Mouse (Mus musculus) embryonic facial prominence, embryonic 15.5 days (tissue): ENCODE measurements around the gene Prl5a1. TPM values are rescaled to one million over a fixed set of nuclear protein-coding genes. Genes with fewer than 3 reads are reported as not detected.

Experiments used
- ATAC-seq: fragments of 200-750 bp; cut with Nextera tagmentation; 2 replicates; pipeline ENCODE4 v1.8.0; 2017; ENCODE audit warnings: low read depth, moderate TSS enrichment; ENCODE audit not compliant: insufficient number of reproducible peaks, low FRiP score, low TSS enrichment
- H3K27ac ChIP-seq: fragments of 300-500 bp; sonication (generic); replicated peaks from 2 replicates; pipeline ENCODE4 v1.5.1; 2015; ENCODE audit warnings: mild to moderate bottlenecking, inconsistent platforms
- H3K27me3 ChIP-seq: fragments of 300-500 bp; sonication (generic); 2 replicates; pipeline ENCODE4 v1.6.1; 2015; ENCODE audit warnings: inconsistent platforms
- H3K36me3 ChIP-seq: fragments of 300-500 bp; sonication (generic); 2 replicates; pipeline ENCODE4 v1.6.1; 2015; ENCODE audit warnings: mild to moderate bottlenecking, inconsistent platforms
- H3K4me1 ChIP-seq: fragments of 300-500 bp; sonication (generic); 2 replicates; pipeline ENCODE4 v1.6.1; 2015; ENCODE audit warnings: inconsistent platforms
- H3K4me2 ChIP-seq: fragments of 300-500 bp; sonication (generic); replicated peaks from 2 replicates; pipeline ENCODE4 v1.6.1; 2015; ENCODE audit warnings: mild to moderate bottlenecking, inconsistent platforms
- H3K4me3 ChIP-seq: fragments of 300-500 bp; sonication (generic); replicated peaks from 2 replicates; pipeline ENCODE4 v1.5.1; 2015; ENCODE audit warnings: mild to moderate bottlenecking, inconsistent platforms
- H3K9ac ChIP-seq: fragments of 300-500 bp; sonication (generic); 2 replicates; pipeline ENCODE4 v1.6.1; 2015; ENCODE audit warnings: inconsistent platforms
- H3K9me3 ChIP-seq: fragments of 300-500 bp; sonication (generic); replicated peaks from 2 replicates; pipeline ENCODE4 v1.6.1; 2016; ENCODE audit warnings: inconsistent platforms
- WGBS: fragments of 180-500 bp; shearing (Covaris S2); methylation state at CpG from one replicate; pipeline ENCODE4 v1.1.7; 2015; 5-methylcytosine and 5-hydroxymethylcytosine counted together
- polyA plus RNA-seq: library from polyadenylated mRNA; unstranded; fragments of >200 nt; fragmentation: Nextera tagmentation; extraction: Ambion mirVana; gene quantifications from 2 replicates; pipeline ENCODE4 v1.2.1, GENCODE M21; 2015

Prl5a1 gene
- not detected in 2 replicates for polyA plus RNA-seq

DNA sequence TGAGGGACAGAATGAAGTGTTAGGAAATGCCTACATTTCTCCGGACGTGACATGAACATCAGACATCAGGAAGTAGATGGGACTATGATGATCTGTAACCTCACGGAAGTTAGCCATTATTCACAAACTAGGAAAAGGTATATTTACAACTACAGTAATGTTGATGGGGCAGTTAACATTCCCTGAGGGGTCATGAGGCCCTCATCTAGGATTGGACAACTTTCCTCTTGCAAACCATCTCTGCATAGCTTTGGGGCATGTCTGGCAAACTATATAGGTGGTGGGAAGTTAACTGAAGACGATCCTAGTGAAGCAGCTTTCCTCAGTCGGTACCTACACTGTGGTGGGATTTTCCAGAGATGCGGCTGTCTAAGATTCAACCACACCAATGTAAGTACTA lies at the start of gene Prl5a1:
Prl5a1 (plus strand) TSS at position 301 of the 400 bp plus-strand sequence.
- no peak within 1 kb of the TSS for H3K4me3 ChIP-seq
- H3K9me3 ChIP-seq, result no peaks in the 10 kb centered on the region
- no peak within 1 kb of the TSS for H3K27ac ChIP-seq
- H3K4me2 ChIP-seq, result no peak within 1 kb of the TSS
- no peaks in the 10 kb centered on the region for H3K36me3 ChIP-seq
- no peak within 1 kb of the TSS for H3K9ac ChIP-seq
- 82% methylated on average over 6 of the region's 6 CpGs for WGBS
- H3K4me1 ChIP-seq, result no peaks in the 10 kb centered on the region
- ATAC-seq, result no peak
- H3K27me3 ChIP-seq, result no peaks in the 10 kb centered on the region

GRCm38 (mm10) chr13:28096161-28096560 lies 46.1 kb upstream of the Prl5a1 start:
- Histone ChIP-seq H3K27ac (no peak overlapping the region), H3K9me3 (no peaks in the 10 kb centered on the region), H3K36me3 (no peaks in the 10 kb centered on the region), H3K4me2 (no peak overlapping the region), H3K4me3 (no peak overlapping the region), H3K4me1 (no peaks in the 10 kb centered on the region), H3K27me3 (no peaks in the 10 kb centered on the region), H3K9ac (no peak overlapping the region)
- no peak for ATAC-seq

- Histone ChIP-seq H3K9ac (no peak overlapping the region), H3K4me3 (no peak overlapping the region), H3K36me3 (no peaks in the 10 kb centered on the region), H3K4me1 (no peaks in the 10 kb centered on the region), H3K4me2 (no peak overlapping the region), H3K9me3 (no peaks in the 10 kb centered on the region), H3K27ac (no peak overlapping the region), H3K27me3 (no peaks in the 10 kb centered on the region)
- ATAC-seq, result no peak
- 80% methylated on average over 3 of the region's 3 CpGs for WGBS
These were observed 33.7 kb upstream of the Prl5a1 start for GRCm38 (mm10) chr13:28108536-28108935.

GRCm38 (mm10) chr13:28132781-28133180 lies 9.5 kb upstream of the Prl5a1 start:
- H3K27ac ChIP-seq, result no peak overlapping the region
- no peak overlapping the region for H3K4me2 ChIP-seq
- WGBS, result 80% methylated on average over 2 of the region's 2 CpGs
- no peaks in the 10 kb centered on the region for H3K9me3 ChIP-seq
- ATAC-seq, result no peak
- no peaks in the 10 kb centered on the region for H3K4me1 ChIP-seq
- no peak overlapping the region for H3K4me3 ChIP-seq
- no peaks in the 10 kb centered on the region for H3K27me3 ChIP-seq
- no peaks in the 10 kb centered on the region for H3K36me3 ChIP-seq
- no peak overlapping the region for H3K9ac ChIP-seq

- no peaks in the 10 kb centered on the region for H3K4me1 ChIP-seq
- no peak for ATAC-seq
- no peak overlapping the region for H3K9ac ChIP-seq
- H3K4me2 ChIP-seq, result no peak overlapping the region
- H3K9me3 ChIP-seq, result no peaks in the 10 kb centered on the region
- no peaks in the 10 kb centered on the region for H3K27me3 ChIP-seq
- no peaks in the 10 kb centered on the region for H3K36me3 ChIP-seq
- no peak overlapping the region for H3K4me3 ChIP-seq
- no peak overlapping the region for H3K27ac ChIP-seq
These were observed 6.5 kb upstream of the Prl5a1 start for GRCm38 (mm10) chr13:28135790-28136189.

Other genes with a start within 250 kb of the Prl5a1 start
- not detected in 2 replicates for gene Prl4a1, start 126.3 kb upstream of the Prl5a1 start, polyA plus RNA-seq
- gene Gm11361, start 115.0 kb downstream of the Prl5a1 start, polyA plus RNA-seq, result 6.1 and 7.5 TPM in 2 replicates